Mouse (Mus musculus): ENCODE data around the gene Gm4744. TPM values are rescaled to one million over a fixed set of nuclear protein-coding genes. Genes with fewer than 3 reads are reported as not detected.
"Not testable (repeated sequence)": the region's sequence is repeated elsewhere in the genome, so short reads cannot be mapped to it uniquely, and the experiment has no call there.

The Gm4744 gene
- not detected in 2 replicates for total RNA-seq (2012; rRNA removed)

DNA sequence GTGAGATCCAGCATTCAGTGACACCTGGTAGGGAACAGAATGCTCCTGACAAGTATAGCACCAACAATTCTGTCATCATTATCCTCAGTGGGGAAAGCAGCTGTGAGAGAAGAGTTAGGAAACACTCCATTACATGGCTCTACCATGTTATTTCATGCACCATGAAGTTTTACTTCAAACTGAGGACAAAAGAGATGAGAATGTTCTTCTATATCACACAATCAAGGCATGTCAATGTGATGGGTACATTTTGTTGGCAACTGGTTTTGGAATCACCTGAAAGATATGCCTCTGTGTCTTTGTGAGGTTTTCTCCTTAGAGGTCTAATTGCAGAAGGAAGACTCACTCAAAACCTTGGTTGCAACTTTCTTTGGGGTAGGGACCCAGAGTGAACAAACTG is at the start of gene Gm4744:
Gene Gm4744, minus strand, starts transcription at position 101 of the 400 bp plus-strand sequence.
- TF ChIP-seq ZNF384 (IDR thresholded peaks at IDR 0.05; ENCODE audit: low read depth, low read length) (no peak), HCFC1 (IDR thresholded peaks at IDR 0.05; ENCODE audit: borderline replicate concordance, insufficient read depth, low read length) (no peak)
- H3K9me3 ChIP-seq (ENCODE audit: control insufficient read depth, insufficient read depth, low read depth, low read length) = no peaks in the 10 kb centered on the region
- H3K27ac ChIP-seq (ENCODE audit: insufficient read depth, low read depth, low read length, poor library complexity, severe bottlenecking) = no peak within 1 kb of the TSS
- H3K4me1 ChIP-seq (ENCODE audit: control insufficient read depth in 2 of 2, insufficient read depth in 2 of 2, low read length in 2 of 2, poor library complexity in 1 of 2) = no peaks in the 10 kb centered on the region
- in situ Hi-C loops (cut with MboI; ENCODE audit: low sequenced_read_pairs in 2 of 2, unreplicated experiment in 2 of 2) = no loop called here
- no peak within 1 kb of the TSS for H3K4me3 ChIP-seq (ENCODE audit: insufficient read depth in 1 of 2, low read depth in 1 of 2, low read length in 2 of 2, poor library complexity in 1 of 2, severe bottlenecking in 1 of 2)
- no peaks in the 10 kb centered on the region for H3K36me3 ChIP-seq (ENCODE audit: control insufficient read depth, insufficient read depth, low read length, poor library complexity, severe bottlenecking)
- no peak for DNase-seq (ENCODE audit: low read depth, low spot score)
- no peak within 1 kb of the TSS for H3K9ac ChIP-seq (ENCODE audit: insufficient read depth, low read depth, low read length, poor library complexity, severe bottlenecking)

DNA sequence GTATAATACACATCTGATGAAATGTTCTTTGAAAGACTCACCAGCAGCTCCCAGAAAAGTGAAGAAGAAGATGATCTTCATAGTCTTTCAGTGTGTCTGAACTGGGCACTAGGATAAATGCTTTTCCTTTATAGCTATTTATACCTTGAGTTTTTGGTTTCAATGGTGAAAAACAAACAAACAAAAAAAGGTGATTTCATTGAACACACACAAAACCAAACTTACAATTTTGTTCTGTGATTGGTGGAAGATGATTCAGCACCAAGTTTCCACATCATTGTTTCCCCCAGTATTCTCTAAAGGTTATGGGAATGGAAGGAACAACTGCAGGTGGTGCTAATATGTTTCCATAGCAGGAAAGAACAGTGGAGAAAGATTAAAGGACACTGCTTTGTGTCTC is 47.7 kb upstream of the Gm4744 start, which contains the start of gene Gm2663:
Gene Gm2663, minus strand, starts transcription at position 101 of the 400 bp plus-strand sequence.
- in situ Hi-C loops (cut with MboI; ENCODE audit: low sequenced_read_pairs in 2 of 2, unreplicated experiment in 2 of 2); H3K27ac ChIP-seq (ENCODE audit: insufficient read depth, low read depth, low read length, poor library complexity, severe bottlenecking); DNase-seq (ENCODE audit: low read depth, low spot score); H3K9me3 ChIP-seq (ENCODE audit: control insufficient read depth, insufficient read depth, low read depth, low read length); H3K4me1 ChIP-seq (ENCODE audit: control insufficient read depth in 2 of 2, insufficient read depth in 2 of 2, low read length in 2 of 2, poor library complexity in 1 of 2); H3K36me3 ChIP-seq (ENCODE audit: control insufficient read depth, insufficient read depth, low read length, poor library complexity, severe bottlenecking); H3K4me3 ChIP-seq (ENCODE audit: insufficient read depth in 1 of 2, low read depth in 1 of 2, low read length in 2 of 2, poor library complexity in 1 of 2, severe bottlenecking in 1 of 2); H3K9ac ChIP-seq (ENCODE audit: insufficient read depth, low read depth, low read length, poor library complexity, severe bottlenecking): not testable (repeated sequence)

DNA sequence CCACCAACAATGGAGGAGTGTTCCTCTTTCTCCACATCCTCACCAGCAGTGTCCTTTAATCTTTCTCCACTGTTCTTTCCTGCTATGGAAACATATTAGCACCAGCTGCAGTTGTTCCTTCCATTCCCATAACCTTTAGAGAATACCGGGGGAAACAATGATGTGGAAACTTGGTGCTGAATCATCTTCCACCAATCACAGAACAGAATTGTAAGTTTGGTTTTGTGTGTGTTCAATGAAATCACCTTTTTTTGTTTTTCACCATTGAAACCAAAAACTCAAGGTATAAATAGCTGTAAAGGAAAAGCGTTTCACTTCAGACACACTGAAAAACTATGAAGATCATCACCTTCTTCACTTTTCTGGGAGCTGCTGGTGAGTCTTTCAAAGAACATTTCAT is 12.8 kb upstream of the Gm4744 start, which contains the start of gene 1810009J06Rik:
Gene 1810009J06Rik, plus strand, starts transcription at position 301 of the 400 bp plus-strand sequence.
- H3K4me3 ChIP-seq (ENCODE audit: insufficient read depth in 1 of 2, low read depth in 1 of 2, low read length in 2 of 2, poor library complexity in 1 of 2, severe bottlenecking in 1 of 2); H3K9ac ChIP-seq (ENCODE audit: insufficient read depth, low read depth, low read length, poor library complexity, severe bottlenecking); DNase-seq (ENCODE audit: low read depth, low spot score); H3K36me3 ChIP-seq (ENCODE audit: control insufficient read depth, insufficient read depth, low read length, poor library complexity, severe bottlenecking); H3K4me1 ChIP-seq (ENCODE audit: control insufficient read depth in 2 of 2, insufficient read depth in 2 of 2, low read length in 2 of 2, poor library complexity in 1 of 2); H3K9me3 ChIP-seq (ENCODE audit: control insufficient read depth, insufficient read depth, low read depth, low read length); in situ Hi-C loops (cut with MboI; ENCODE audit: low sequenced_read_pairs in 2 of 2, unreplicated experiment in 2 of 2); H3K27ac ChIP-seq (ENCODE audit: insufficient read depth, low read depth, low read length, poor library complexity, severe bottlenecking): not testable (repeated sequence)

DNA sequence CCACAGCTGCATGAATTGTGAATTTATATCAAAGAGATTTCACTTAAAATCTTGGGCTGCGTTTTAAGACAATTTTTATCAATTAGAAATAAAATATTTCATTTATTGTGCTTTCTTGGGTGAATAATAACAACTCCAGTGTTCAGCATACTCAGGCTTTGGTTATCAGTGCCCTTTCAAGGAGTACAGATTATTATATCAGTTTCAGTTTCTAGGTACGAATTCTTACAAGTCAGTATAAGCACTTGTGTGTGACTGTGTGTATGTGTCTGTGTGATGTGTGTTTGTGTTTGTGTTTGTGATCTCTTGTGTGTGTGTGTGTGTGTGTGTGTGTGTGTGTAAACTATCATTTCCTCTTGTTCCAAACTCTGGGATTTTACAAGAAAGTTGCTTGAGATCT is 2.0 kb upstream of the Gm4744 start:
- Histone ChIP-seq H3K27ac (ENCODE audit: insufficient read depth, low read depth, low read length, poor library complexity, severe bottlenecking) (no peak overlapping the region), H3K4me3 (ENCODE audit: insufficient read depth in 1 of 2, low read depth in 1 of 2, low read length in 2 of 2, poor library complexity in 1 of 2, severe bottlenecking in 1 of 2) (no peak overlapping the region), H3K9ac (ENCODE audit: insufficient read depth, low read depth, low read length, poor library complexity, severe bottlenecking) (no peak overlapping the region), H3K4me1 (ENCODE audit: control insufficient read depth in 2 of 2, insufficient read depth in 2 of 2, low read length in 2 of 2, poor library complexity in 1 of 2) (no peaks in the 10 kb centered on the region), H3K9me3 (ENCODE audit: control insufficient read depth, insufficient read depth, low read depth, low read length) (no peaks in the 10 kb centered on the region), H3K36me3 (ENCODE audit: control insufficient read depth, insufficient read depth, low read length, poor library complexity, severe bottlenecking) (no peaks in the 10 kb centered on the region)
- TF ChIP-seq ZNF384 (IDR thresholded peaks at IDR 0.05; ENCODE audit: low read depth, low read length) (no peak), MAFK (IDR thresholded peaks at IDR 0.05; ENCODE audit: insufficient read depth, low read depth, low read length) (no peak), CHD2 (IDR thresholded peaks at IDR 0.05; ENCODE audit: low read depth, low read length) (no peak), ZC3H11A (IDR thresholded peaks at IDR 0.05; ENCODE audit: borderline replicate concordance, low read depth, low read length) (no peak), HCFC1 (IDR thresholded peaks at IDR 0.05; ENCODE audit: borderline replicate concordance, insufficient read depth, low read length) (no peak)
- no peak for DNase-seq (ENCODE audit: low read depth, low spot score)
- in situ Hi-C loops (cut with MboI; ENCODE audit: low sequenced_read_pairs in 2 of 2, unreplicated experiment in 2 of 2) = no loop called here

DNA sequence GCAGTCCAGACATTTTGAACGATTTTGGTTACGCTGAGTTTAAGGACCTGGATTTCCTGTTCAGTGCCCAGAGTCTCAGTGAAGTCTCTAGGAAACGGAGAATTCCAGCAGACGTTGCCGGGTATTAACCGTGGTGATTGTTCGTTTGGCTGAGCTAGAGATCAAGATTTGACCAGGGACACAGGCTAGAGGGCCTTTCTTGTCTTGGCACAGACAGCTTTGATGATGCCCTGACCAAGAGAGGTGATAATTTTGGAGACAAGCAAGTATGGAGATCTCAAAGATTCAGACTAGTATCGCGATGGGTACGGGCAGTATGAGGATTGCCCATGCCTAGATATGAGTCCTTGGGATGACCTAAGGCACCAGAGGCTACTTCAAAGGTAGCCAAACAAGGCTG is 11.2 kb downstream of the Gm4744 start, which contains the start of gene 1700074P13Rik:
Gene 1700074P13Rik, minus strand, starts transcription at position 101 of the 400 bp plus-strand sequence.
- H3K9me3 ChIP-seq (ENCODE audit: control insufficient read depth, insufficient read depth, low read depth, low read length) = no peaks in the 10 kb centered on the region
- H3K36me3 ChIP-seq (ENCODE audit: control insufficient read depth, insufficient read depth, low read length, poor library complexity, severe bottlenecking) = no peaks in the 10 kb centered on the region
- in situ Hi-C loops (cut with MboI; ENCODE audit: low sequenced_read_pairs in 2 of 2, unreplicated experiment in 2 of 2) = no loop called here
- no peak within 1 kb of the TSS for H3K27ac ChIP-seq (ENCODE audit: insufficient read depth, low read depth, low read length, poor library complexity, severe bottlenecking)
- H3K4me1 ChIP-seq (ENCODE audit: control insufficient read depth in 2 of 2, insufficient read depth in 2 of 2, low read length in 2 of 2, poor library complexity in 1 of 2) = no peaks in the 10 kb centered on the region
- no peak for DNase-seq (ENCODE audit: low read depth, low spot score)
- H3K9ac ChIP-seq (ENCODE audit: insufficient read depth, low read depth, low read length, poor library complexity, severe bottlenecking) = no peak within 1 kb of the TSS
- H3K4me3 ChIP-seq (ENCODE audit: insufficient read depth in 1 of 2, low read depth in 1 of 2, low read length in 2 of 2, poor library complexity in 1 of 2, severe bottlenecking in 1 of 2) = no peak within 1 kb of the TSS
- TF ChIP-seq CHD2 (IDR thresholded peaks at IDR 0.05; ENCODE audit: low read depth, low read length) = no peak
- TF ChIP-seq ZNF384 (IDR thresholded peaks at IDR 0.05; ENCODE audit: low read depth, low read length) = no peak
- TF ChIP-seq ZC3H11A (IDR thresholded peaks at IDR 0.05; ENCODE audit: borderline replicate concordance, low read depth, low read length) = no peak
- TF ChIP-seq HCFC1 (IDR thresholded peaks at IDR 0.05; ENCODE audit: borderline replicate concordance, insufficient read depth, low read length) = no peak
- TF ChIP-seq MAFK (IDR thresholded peaks at IDR 0.05; ENCODE audit: insufficient read depth, low read depth, low read length) = no peak

Measured in ES-E14 (cell line).